Mouse (Mus musculus) liver, embryonic 11.5 days (tissue): ENCODE data around the gene H2al1j. TPM values are rescaled to one million over a fixed set of nuclear protein-coding genes. Genes with fewer than 3 reads are reported as not detected.
"Not testable (repeated sequence)": the region's sequence is repeated elsewhere in the genome, so short reads cannot be mapped to it uniquely, and the experiment has no call there.

Experiments used
- ATAC-seq: fragments of 200-750 bp; cut with Nextera tagmentation; replicated peaks from 2 replicates; pipeline ENCODE4 v1.8.0; 2017; ENCODE audit warnings: moderate number of reproducible peaks, mild to moderate bottlenecking, moderate TSS enrichment, moderate library complexity; ENCODE audit not compliant: low FRiP score
- DNase-seq: peaks from one replicate; pipeline ENCODE4 v3.0.0-alpha.2; 2017; ENCODE audit warnings: low spot score
- H3K27ac ChIP-seq: fragments of 300-500 bp; sonication (generic); 2 replicates; pipeline ENCODE4 v1.5.1; 2014; ENCODE audit warnings: mild to moderate bottlenecking, low read depth, low read length, control low read depth
- H3K27me3 ChIP-seq: fragments of 300-500 bp; sonication (generic); replicated peaks from 2 replicates; pipeline ENCODE4 v1.6.1; 2014; ENCODE audit warnings: low read length, mixed read lengths; ENCODE audit not compliant: control insufficient read depth, insufficient read depth
- H3K36me3 ChIP-seq: fragments of 300-500 bp; sonication (generic); 2 replicates; pipeline ENCODE4 v1.6.1; 2014; ENCODE audit warnings: mild to moderate bottlenecking, low read length, moderate library complexity, mixed read lengths; ENCODE audit not compliant: control insufficient read depth, insufficient read depth
- H3K4me1 ChIP-seq: fragments of 300-500 bp; sonication (generic); replicated peaks from 2 replicates; pipeline ENCODE4 v1.6.1; 2014; ENCODE audit warnings: low read length, mixed read lengths; ENCODE audit not compliant: control insufficient read depth, insufficient read depth
- H3K4me2 ChIP-seq: fragments of 300-500 bp; sonication (generic); 2 replicates; pipeline ENCODE4 v1.6.1; 2014; ENCODE audit warnings: mild to moderate bottlenecking, control low read depth, moderate library complexity
- H3K4me3 ChIP-seq: fragments of 300-500 bp; sonication (generic); 2 replicates; pipeline ENCODE4 v1.5.1; 2014; ENCODE audit warnings: low read depth, low read length, control low read depth
- H3K9ac ChIP-seq: fragments of 300-500 bp; sonication (generic); 2 replicates; pipeline ENCODE4 v1.6.1; 2014; ENCODE audit warnings: low read depth, low read length, control low read depth
- H3K9me3 ChIP-seq: fragments of 300-500 bp; sonication (generic); 2 replicates; pipeline ENCODE4 v1.6.1; 2016; ENCODE audit warnings: low read length, inconsistent platforms, mixed read lengths; ENCODE audit not compliant: control insufficient read depth
- WGBS: fragments of 180-500 bp; shearing (Covaris S2); extraction: QIAGEN DNeasy Blood & Tissue Kit; methylation state at CpG from one replicate; pipeline ENCODE4 v1.1.7; 2014; 5-methylcytosine and 5-hydroxymethylcytosine counted together
- polyA plus RNA-seq: library from polyadenylated mRNA; unstranded; fragments of >200 nt; fragmentation: Nextera tagmentation; extraction: Ambion mirVana; gene quantifications from 2 replicates; pipeline ENCODE4 v1.2.1, GENCODE M21; 2014

The H2al1j gene
- polyA plus RNA-seq, 1 experiment from 2014 or later = not detected

DNA sequence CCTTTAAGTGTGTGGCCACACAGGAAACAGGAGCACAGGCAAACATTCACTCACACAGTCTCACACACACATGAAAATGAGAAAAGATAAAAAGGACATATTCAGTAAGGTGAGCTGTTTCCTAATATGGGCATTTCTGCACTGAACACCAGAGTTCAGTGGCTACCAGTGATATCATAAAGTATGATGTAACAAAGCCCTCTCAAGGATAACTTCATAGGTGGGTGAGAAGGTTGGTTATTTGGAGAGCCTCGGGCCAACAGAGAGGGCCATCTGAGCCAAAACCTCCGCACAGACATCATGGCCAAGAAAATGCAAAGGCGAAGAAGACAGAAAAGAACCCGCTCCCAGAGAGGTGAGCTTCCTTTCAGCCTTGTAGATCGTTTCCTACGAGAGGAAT, 12.8 kb upstream of the H2al1j start, which contains the start of gene H2al1f:
H2al1f (plus strand) TSS at position 301 of the 400 bp plus-strand sequence.
- not testable (repeated sequence) for H3K36me3 ChIP-seq, H3K4me2 ChIP-seq, H3K27ac ChIP-seq, H3K27me3 ChIP-seq, DNase-seq, H3K4me1 ChIP-seq, H3K4me3 ChIP-seq, H3K9me3 ChIP-seq, H3K9ac ChIP-seq, ATAC-seq
- no CpG with 5 or more reads among the region's 6 CpGs for WGBS

- not testable (repeated sequence) for H3K27ac ChIP-seq, H3K4me1 ChIP-seq
- WGBS = no CpG with 5 or more reads among the region's 3 CpGs
Observed at GRCm38 (mm10) chrX:11317956-11318355, 9.7 kb upstream of the H2al1j start, which contains the start of gene H2al1g. TSS of gene H2al1g (plus strand) at chrX:11318256.

DNA sequence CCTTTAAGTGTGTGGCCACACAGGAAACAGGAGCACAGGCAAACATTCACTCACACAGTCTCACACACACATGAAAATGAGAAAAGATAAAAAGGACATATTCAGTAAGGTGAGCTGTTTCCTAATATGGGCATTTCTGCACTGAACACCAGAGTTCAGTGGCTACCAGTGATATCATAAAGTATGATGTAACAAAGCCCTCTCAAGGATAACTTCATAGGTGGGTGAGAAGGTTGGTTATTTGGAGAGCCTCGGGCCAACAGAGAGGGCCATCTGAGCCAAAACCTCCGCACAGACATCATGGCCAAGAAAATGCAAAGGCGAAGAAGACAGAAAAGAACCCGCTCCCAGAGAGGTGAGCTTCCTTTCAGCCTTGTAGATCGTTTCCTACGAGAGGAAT, 6.4 kb upstream of the H2al1j start, which contains the start of gene H2al1h:
H2al1h (plus strand) TSS at position 301 of the 400 bp plus-strand sequence.
- not testable (repeated sequence) for H3K4me2 ChIP-seq, ATAC-seq
- WGBS = no CpG with 5 or more reads among the region's 6 CpGs

More at GRCm38 (mm10) chrX:11317956-11318355, 9.7 kb upstream of the H2al1j start, which contains the start of gene H2al1g:
- H3K9me3 ChIP-seq, DNase-seq, ATAC-seq, H3K27me3 ChIP-seq, H3K4me2 ChIP-seq, H3K36me3 ChIP-seq, H3K4me3 ChIP-seq, H3K9ac ChIP-seq: not testable (repeated sequence)

DNA sequence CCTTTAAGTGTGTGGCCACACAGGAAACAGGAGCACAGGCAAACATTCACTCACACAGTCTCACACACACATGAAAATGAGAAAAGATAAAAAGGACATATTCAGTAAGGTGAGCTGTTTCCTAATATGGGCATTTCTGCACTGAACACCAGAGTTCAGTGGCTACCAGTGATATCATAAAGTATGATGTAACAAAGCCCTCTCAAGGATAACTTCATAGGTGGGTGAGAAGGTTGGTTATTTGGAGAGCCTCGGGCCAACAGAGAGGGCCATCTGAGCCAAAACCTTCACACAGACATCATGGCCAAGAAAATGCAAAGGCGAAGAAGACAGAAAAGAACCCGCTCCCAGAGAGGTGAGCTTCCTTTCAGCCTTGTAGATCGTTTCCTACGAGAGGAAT, 3.3 kb upstream of the H2al1j start, which contains the start of gene H2al1i:
H2al1i (plus strand) TSS at position 301 of the 400 bp plus-strand sequence.
- 89% methylated on average over 3 of the region's 5 CpGs for WGBS
- H3K4me2 ChIP-seq, DNase-seq, H3K9me3 ChIP-seq, H3K4me1 ChIP-seq, H3K4me3 ChIP-seq, H3K27me3 ChIP-seq, ATAC-seq, H3K36me3 ChIP-seq, H3K9ac ChIP-seq, H3K27ac ChIP-seq: not testable (repeated sequence)

More for the DNA sequence above, 6.4 kb upstream of the H2al1j start, which contains the start of gene H2al1h:
- not testable (repeated sequence) for H3K9me3 ChIP-seq, H3K4me3 ChIP-seq, H3K9ac ChIP-seq, H3K27ac ChIP-seq, H3K4me1 ChIP-seq, H3K36me3 ChIP-seq, H3K27me3 ChIP-seq, DNase-seq

DNA sequence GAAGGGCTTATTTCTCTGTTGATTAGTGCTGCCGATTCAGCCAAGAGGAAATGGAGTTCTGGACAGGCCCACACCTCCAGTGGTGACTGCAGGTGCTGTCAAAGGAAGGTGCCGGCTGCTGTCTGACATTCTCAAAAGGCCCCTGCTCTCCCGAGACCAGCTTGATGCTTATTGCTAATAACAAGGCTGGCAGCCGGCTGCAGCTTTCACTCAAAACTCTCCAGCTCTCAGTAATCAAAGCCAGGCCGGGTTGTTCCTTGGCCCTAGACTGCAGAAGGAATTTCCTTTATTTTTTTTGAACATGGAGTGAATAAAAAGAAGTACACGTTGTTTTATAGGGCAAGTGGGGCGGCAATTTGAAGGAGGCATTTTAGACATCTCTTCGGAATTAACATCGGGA, 18.1 kb downstream of the H2al1j start:
- peaks cover 8% of the 10 kb centered on the region; the same call in 1 of the 2 replicates for H3K27me3 ChIP-seq
- H3K9ac ChIP-seq = no peak overlapping the region
- no peaks in the 10 kb centered on the region for H3K4me1 ChIP-seq
- no peak overlapping the region for H3K4me3 ChIP-seq
- no peak overlapping the region for H3K27ac ChIP-seq
- ATAC-seq (no peak), DNase-seq (no peak)
- H3K36me3 ChIP-seq = no peaks in the 10 kb centered on the region
- 73% methylated on average over 9 of the region's 9 CpGs for WGBS
- H3K9me3 ChIP-seq = no peaks in the 10 kb centered on the region
- H3K4me2 ChIP-seq = no peak overlapping the region

GRCm38 (mm10) chrX:11346756-11347155, 19.1 kb downstream of the H2al1j start:
- no peaks in the 10 kb centered on the region for H3K9me3 ChIP-seq
- H3K4me2 ChIP-seq = no peak overlapping the region
- DNase-seq = no peak
- H3K36me3 ChIP-seq = no peaks in the 10 kb centered on the region
- WGBS = 88% methylated on average over 3 of the region's 3 CpGs
- H3K4me1 ChIP-seq = no peaks in the 10 kb centered on the region
- peaks cover 8% of the 10 kb centered on the region; the same call in 1 of the 2 replicates for H3K27me3 ChIP-seq
- no peak overlapping the region for H3K4me3 ChIP-seq
- no peak for ATAC-seq
- H3K27ac ChIP-seq = no peak overlapping the region
- H3K9ac ChIP-seq = no peak overlapping the region

GRCm38 (mm10) chrX:11360823-11361222, 33.2 kb downstream of the H2al1j start:
- Histone ChIP-seq H3K4me2 (no peak overlapping the region), H3K4me1 (no peaks in the 10 kb centered on the region), H3K36me3 (no peaks in the 10 kb centered on the region), H3K27me3 (peaks cover 7% of the 10 kb centered on the region; the same call in 1 of the 2 replicates), H3K9me3 (no peaks in the 10 kb centered on the region), H3K4me3 (no peak overlapping the region), H3K9ac (no peak overlapping the region), H3K27ac (no peak overlapping the region)
- 76% methylated on average over 6 of the region's 6 CpGs for WGBS
- no peak for ATAC-seq
- DNase-seq = no peak

DNA sequence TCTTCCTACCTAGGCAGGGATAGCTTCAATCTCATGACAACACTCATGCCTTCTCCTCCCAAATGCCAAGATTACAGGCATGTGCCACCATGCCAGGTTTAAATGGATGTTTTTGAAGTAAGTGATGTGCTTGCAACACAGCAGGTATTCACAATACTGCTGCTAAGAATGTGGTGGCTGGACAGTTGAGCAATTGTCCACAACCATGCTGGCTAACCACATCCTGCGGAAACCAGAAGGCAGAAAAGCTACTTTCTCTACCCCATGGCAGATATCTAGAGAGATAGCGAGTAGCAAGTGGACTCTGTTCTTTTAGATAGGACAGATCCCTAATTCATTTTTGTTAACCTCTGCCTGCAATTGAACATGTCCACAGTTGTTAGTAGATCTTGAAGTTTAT, 33.6 kb downstream of the H2al1j start:
- Histone ChIP-seq H3K27ac (no peak overlapping the region), H3K9ac (no peak overlapping the region), H3K4me3 (no peak overlapping the region), H3K36me3 (no peaks in the 10 kb centered on the region), H3K4me2 (no peak overlapping the region), H3K27me3 (peaks cover 6% of the 10 kb centered on the region; the same call in 1 of the 2 replicates), H3K4me1 (no peaks in the 10 kb centered on the region), H3K9me3 (no peaks in the 10 kb centered on the region)
- DNase-seq (no peak), ATAC-seq (no peak)
- 67% methylated on average over 2 of the region's 2 CpGs for WGBS

DNA sequence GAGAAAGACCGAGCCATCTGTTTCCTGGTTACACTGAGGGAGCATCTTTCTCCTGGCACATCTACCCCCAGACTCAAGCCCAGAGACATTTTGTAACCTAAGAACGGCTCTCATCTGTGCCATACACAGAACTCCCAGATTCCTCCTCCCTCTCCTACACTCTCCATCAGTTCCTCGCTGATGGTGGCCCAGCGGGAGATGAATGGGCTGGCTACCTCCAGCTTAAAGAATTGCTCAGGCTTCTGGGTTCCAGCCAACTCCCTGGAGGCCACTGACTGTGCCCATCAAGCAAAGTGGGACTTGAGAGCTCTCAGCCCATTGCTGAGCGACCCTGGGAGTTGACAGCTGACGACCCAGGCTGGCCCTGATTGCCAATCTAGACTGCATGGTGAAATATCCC, 36.3 kb downstream of the H2al1j start:
- H3K27ac ChIP-seq = no peak overlapping the region

More for the DNA sequence above, 36.3 kb downstream of the H2al1j start:
- no peaks in the 10 kb centered on the region for H3K4me1 ChIP-seq
- no peaks in the 10 kb centered on the region for H3K36me3 ChIP-seq
- H3K9ac ChIP-seq = no peak overlapping the region
- H3K4me2 ChIP-seq = no peak overlapping the region
- WGBS = 71% methylated on average over 6 of the region's 6 CpGs
- 0 out of 2 replicates have a peak, but pooled peaks cover 2% of the 10 kb centered on the region for H3K27me3 ChIP-seq
- H3K4me3 ChIP-seq = no peak overlapping the region
- ATAC-seq = no peak
- H3K9me3 ChIP-seq = no peaks in the 10 kb centered on the region
- no peak for DNase-seq
